ENCODE assay signal across 8 mouse cellular contexts in the genomic region with DNA sequence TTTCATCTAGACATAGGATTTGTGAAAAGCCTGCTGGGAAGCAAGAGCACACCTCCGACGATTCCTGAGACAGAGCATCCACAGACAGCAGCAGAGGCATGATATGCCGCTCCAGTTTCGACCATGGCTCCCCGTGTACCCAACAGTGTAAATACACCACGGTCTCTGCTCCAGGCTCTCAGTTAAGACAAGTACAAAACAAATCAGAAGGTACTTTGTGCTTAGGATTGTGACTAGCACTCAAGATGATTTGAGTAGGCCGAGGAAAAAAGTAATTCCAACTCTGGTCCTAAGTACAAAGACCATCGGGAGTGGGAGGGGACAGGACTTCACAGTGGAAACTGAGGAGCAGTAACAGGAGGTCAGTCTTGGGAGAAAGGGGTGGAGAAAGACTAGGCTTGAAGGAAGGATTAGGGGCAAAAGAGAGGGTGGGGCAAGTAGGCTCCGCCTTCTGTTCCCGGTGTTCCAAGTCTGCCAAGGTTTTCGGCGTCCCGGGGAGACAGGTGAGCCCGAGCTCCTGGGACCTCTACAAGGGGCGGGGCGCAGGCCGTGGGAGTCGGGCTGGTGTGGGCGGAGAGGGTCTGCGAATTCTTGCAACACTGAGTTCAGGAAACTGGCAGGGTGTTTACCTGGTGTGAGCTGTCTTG. TPM values are rescaled to one million over a fixed set of nuclear protein-coding genes. Genes with fewer than 3 reads are reported as not detected.
DNase-seq lines count a peak whose midpoint lies in the region; ATAC-seq lines count a peak whose summit lies in the region.
"Had no signal": no experiment of that assay in that cellular context is flagged by ENCODE, and none has a peak within 500 bp of the region (broad histone marks: within the 10 kb centered on the region; RNA-seq: fewer than 3 reads in every experiment).

Tmem139 (plus strand) TSS at position 447 of the 647 bp plus-strand sequence.

- ATAC-seq in liver, embryonic 12.5 days, result no peak
- no peak for ATAC-seq in megakaryocyte, adult 5-6 weeks (ENCODE audit: poor library complexity, severe bottlenecking)
- no peak for ATAC-seq in inflammation-experienced regulatory T-cells, adult 6 months

- H3K27ac ChIP-seq in liver, embryonic 12.5 days, result no peak within 1 kb of the TSS

- H3K4me2 ChIP-seq in liver, embryonic 12.5 days, result peak within 1 kb of the TSS; percentile 19

- peaks cover 31% of the 10 kb centered on the region for H3K4me1 ChIP-seq in liver, embryonic 12.5 days

- WGBS in liver, embryonic 12.5 days (ENCODE audit: insufficient replicate concordance), result 32% methylated on average over 20 of the region's 20 CpGs

- H3K36me3 ChIP-seq in liver, embryonic 12.5 days, result no peaks in the 10 kb centered on the region

- peaks cover 18% of the 10 kb centered on the region; the same call in 1 of the 2 replicates for H3K27me3 ChIP-seq in liver, embryonic 12.5 days (replicated peaks)

- peak; percentile 18 for DNase-seq in ovary, postnatal 36 days (ENCODE audit: low spot score)
- DNase-seq in ovary, postnatal 14 days (ENCODE audit: low spot score), result no peak
- peak; percentile 80 for DNase-seq in kidney, adult 18-20 months
- DNase-seq in yolk sac, embryonic 10.5 days (ENCODE audit: low spot score), result peak; percentile 53
- DNase-seq: thymus, adult 2 months had no signal

- peak within 1 kb of the TSS; percentile 12; the same call in 1 of the 2 replicates for H3K9ac ChIP-seq in liver, embryonic 12.5 days

- no peaks in the 10 kb centered on the region for H3K9me3 ChIP-seq in liver, embryonic 12.5 days (replicated peaks)

- H3K4me3 ChIP-seq in liver, embryonic 12.5 days, result no peak within 1 kb of the TSS

RNA-seq across cellular contexts. Expression of gene Tmem139, which starts in this region (rescaled TPM):
- not detected in 2 replicates for polyA plus RNA-seq in liver, embryonic 12.5 days (2016; fragmentation: Nextera tagmentation; extraction: Ambion mirVana)
- not detected in 2 replicates for total RNA-seq in megakaryocyte, adult 5-6 weeks (2015)
- total RNA-seq in megakaryocyte, adult 5-6 weeks (2017), result not detected in 2 replicates
- polyA plus RNA-seq in inflammation-experienced regulatory T-cells, adult 6 months (2017; shearing (Covaris generic)), result not detected
